Mouse (Mus musculus) natural killer cell, adult 2 months (primary cell): Measurements from ENCODE around the gene Vhl.
"Not testable (repeated sequence)": the region's sequence is repeated elsewhere in the genome, so short reads cannot be mapped to it uniquely, and the experiment has no call there.

Source experiments
- DNase-seq, 2 experiments: peaks; one replicate each; pipeline ENCODE4 v3.0.0; 2022; ENCODE audit warnings: low spot score in 2 of 2

The Vhl gene

GRCm38 (mm10) chr6:113660492-113661352 is 37.0 kb downstream of the Vhl start:
- peak in 1 of 2 experiments; percentile 73 for DNase-seq

- DNase-seq = peak; percentile 87 to 90
Measured at GRCm38 (mm10) chr6:113661353-113662241, 37.8 kb downstream of the Vhl start.

GRCm38 (mm10) chr6:113662964-113663700 is 39.4 kb downstream of the Vhl start:
- DNase-seq = peak in 1 of 2 experiments; percentile 54

GRCm38 (mm10) chr6:113664305-113664704 is 40.5 kb downstream of the Vhl start:
- DNase-seq = no peak

GRCm38 (mm10) chr6:113667611-113668122 is 43.9 kb downstream of the Vhl start:
- no peak for DNase-seq

- peak; percentile 74 to 76 for DNase-seq
Measured at GRCm38 (mm10) chr6:113668287-113669154, 44.8 kb downstream of the Vhl start.

- peak; percentile 70 to 80 for DNase-seq
Measured at GRCm38 (mm10) chr6:113669821-113670220, 46.1 kb downstream of the Vhl start.

GRCm38 (mm10) chr6:113672029-113672428 is 48.3 kb downstream of the Vhl start:
- not testable (repeated sequence) for DNase-seq

- DNase-seq = peak; percentile 56 to 78
Measured at GRCm38 (mm10) chr6:113672989-113673388, 49.2 kb downstream of the Vhl start.

- no peak for DNase-seq
Measured at GRCm38 (mm10) chr6:113675234-113675633, 51.5 kb downstream of the Vhl start.

GRCm38 (mm10) chr6:113675991-113676390 is 52.2 kb downstream of the Vhl start:
- DNase-seq = no peak

- DNase-seq = peak in 1 of 2 experiments; percentile 46
Measured at GRCm38 (mm10) chr6:113677070-113677734, 53.4 kb downstream of the Vhl start.

- no peak for DNase-seq
Measured at GRCm38 (mm10) chr6:113678246-113679012, 54.7 kb downstream of the Vhl start.

- DNase-seq = no peak
Measured at GRCm38 (mm10) chr6:113679993-113680566, 56.3 kb downstream of the Vhl start.
